Mouse (Mus musculus) heart, embryonic 14.5 days (tissue): Measurements from ENCODE around the gene Ncoa3. TPM values are rescaled to one million over a fixed set of nuclear protein-coding genes. Genes with fewer than 3 reads are reported as not detected.

Experiments
- ATAC-seq: fragments of 200-750 bp; cut with Nextera tagmentation; 2 replicates; pipeline ENCODE4 v1.8.0; 2017; ENCODE audit warnings: low read depth, moderate TSS enrichment; ENCODE audit not compliant: insufficient number of reproducible peaks, insufficient read depth, low FRiP score
- H3K27ac ChIP-seq, 2 experiments: fragments of 200-500 bp in 1 of 2; fragments of 300-500 bp in 1 of 2; sonication (generic) in 1 of 2; replicated peaks in 1 of 2; 2 replicates each; pipeline ENCODE4 v1.5.1; 2012 to 2014; ENCODE audit warnings: low read depth in 2 of 2, low read length in 2 of 2, control low read depth in 1 of 2, mild to moderate bottlenecking in 1 of 2, mixed read lengths in 1 of 2; ENCODE audit not compliant: control insufficient read depth in 1 of 2, insufficient read depth in 1 of 2
- H3K27me3 ChIP-seq: fragments of 300-500 bp; sonication (generic); 2 replicates; pipeline ENCODE4 v1.6.1; 2014; ENCODE audit warnings: mild to moderate bottlenecking, low read length, control low read depth; ENCODE audit not compliant: control insufficient read depth, insufficient read depth
- H3K36me3 ChIP-seq: fragments of 300-500 bp; sonication (generic); 2 replicates; pipeline ENCODE4 v1.6.1; 2014; ENCODE audit warnings: mild to moderate bottlenecking, control low read depth, low read length, mixed read lengths; ENCODE audit not compliant: control insufficient read depth, insufficient read depth
- H3K4me1 ChIP-seq, 2 experiments: fragments of 200-500 bp in 1 of 2; fragments of 300-500 bp in 1 of 2; sonication (generic) in 1 of 2; 2 replicates each; pipeline ENCODE4 v1.6.1; 2012 to 2014; ENCODE audit warnings: low read length in 2 of 2, control low read depth in 1 of 2, mixed read lengths in 1 of 2; ENCODE audit not compliant: control insufficient read depth in 2 of 2, insufficient read depth in 2 of 2
- H3K4me2 ChIP-seq: fragments of 300-500 bp; sonication (generic); 2 replicates; pipeline ENCODE4 v1.6.1; 2014; ENCODE audit warnings: mild to moderate bottlenecking, low read length
- H3K4me3 ChIP-seq, 2 experiments: fragments of 200-500 bp in 1 of 2; fragments of 300-500 bp in 1 of 2; sonication (generic) in 1 of 2; 2 replicates each; pipeline ENCODE4 v1.5.1; 2012 to 2014; ENCODE audit warnings: low read length in 2 of 2, mild to moderate bottlenecking in 2 of 2, control low read depth in 1 of 2, low read depth in 1 of 2, moderate library complexity in 1 of 2; ENCODE audit not compliant: control insufficient read depth in 1 of 2, insufficient read depth in 1 of 2
- H3K9ac ChIP-seq: fragments of 300-500 bp; sonication (generic); 2 replicates; pipeline ENCODE4 v1.6.1; 2014; ENCODE audit warnings: mild to moderate bottlenecking, low read length
- H3K9me3 ChIP-seq: fragments of 300-500 bp; sonication (generic); 2 replicates; pipeline ENCODE4 v1.6.1; 2016; ENCODE audit warnings: low read length, control low read depth; ENCODE audit not compliant: control insufficient read depth
- WGBS: fragments of 180-500 bp; shearing (Covaris S2); extraction: QIAGEN DNeasy Blood & Tissue Kit; methylation state at CpG from one replicate; pipeline ENCODE4 v1.1.7; 2014; 5-methylcytosine and 5-hydroxymethylcytosine counted together
- polyA plus RNA-seq: library from polyadenylated mRNA; unstranded; fragments of >200 nt; fragmentation: Nextera tagmentation; extraction: Ambion mirVana; gene quantifications from 2 replicates; pipeline ENCODE4 v1.2.1, GENCODE M21; 2014

The Ncoa3 gene
- polyA plus RNA-seq, 1 experiment from 2014 or later = 12.5 TPM

DNA sequence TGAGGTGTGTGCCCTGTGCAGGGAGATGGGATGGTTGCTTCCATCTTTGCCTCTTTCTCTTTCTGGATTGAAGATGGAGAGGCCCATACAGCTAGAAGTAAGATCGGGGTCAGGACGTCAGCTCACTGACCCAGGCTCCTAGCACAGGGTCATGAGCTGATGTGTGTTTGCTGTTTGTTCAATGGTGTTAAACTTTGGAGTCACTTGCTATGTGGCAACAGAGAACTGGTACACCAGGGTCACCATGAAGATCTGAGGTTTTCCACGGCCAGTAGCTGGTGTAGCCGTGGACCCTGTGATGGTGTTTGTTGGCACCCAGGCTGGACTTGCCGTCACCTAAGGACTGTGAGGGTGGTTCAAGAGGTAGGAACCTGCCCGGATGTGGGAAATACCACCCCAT, 100.0 kb downstream of the Ncoa3 start:
- no peaks in the 10 kb centered on the region for H3K9me3 ChIP-seq
- peaks cover 13 to 26% of the 10 kb centered on the region in 2 experiments for H3K4me1 ChIP-seq
- 91% methylated on average over 6 of the region's 6 CpGs for WGBS
- H3K9ac ChIP-seq = no peak overlapping the region
- H3K36me3 ChIP-seq = peaks cover 68% of the 10 kb centered on the region
- no peak overlapping the region for H3K27ac ChIP-seq
- no peak overlapping the region for H3K4me2 ChIP-seq
- H3K4me3 ChIP-seq = no peak overlapping the region
- no peaks in the 10 kb centered on the region for H3K27me3 ChIP-seq
- no peak for ATAC-seq

- no peak for ATAC-seq
- H3K4me2 ChIP-seq = no peak overlapping the region
- H3K27ac ChIP-seq = peak overlapping the region in 1 of 2 experiments; percentile 50; a peak in 2 of 4 replicates
- no peak overlapping the region for H3K9ac ChIP-seq
- 65% methylated on average over 6 of the region's 6 CpGs for WGBS
- H3K9me3 ChIP-seq = no peaks in the 10 kb centered on the region
- H3K36me3 ChIP-seq = peaks cover 49% of the 10 kb centered on the region
- H3K4me1 ChIP-seq = peaks cover 32 to 51% of the 10 kb centered on the region in 2 experiments
- no peak overlapping the region for H3K4me3 ChIP-seq
- no peaks in the 10 kb centered on the region for H3K27me3 ChIP-seq
Measured at GRCm38 (mm10) chr2:166096300-166096699, 103.9 kb downstream of the Ncoa3 start.

DNA sequence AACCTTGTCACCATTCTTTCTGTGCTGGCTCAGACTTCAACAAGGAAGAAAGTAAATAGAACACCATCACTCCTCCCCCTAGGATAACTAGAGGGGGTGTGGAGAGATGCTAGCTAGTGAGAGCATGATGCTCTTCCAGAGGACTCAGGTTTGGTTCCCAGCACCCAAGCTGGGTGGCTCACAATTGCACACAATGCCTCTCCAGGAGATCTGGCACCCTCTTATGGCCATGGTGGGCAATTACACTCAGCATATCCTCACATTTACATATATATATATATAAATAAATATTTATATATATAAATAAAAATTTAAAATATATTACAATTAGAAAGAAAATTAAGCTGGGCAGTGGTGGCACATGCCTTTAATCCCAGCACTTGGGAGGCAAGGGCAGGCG, 104.4 kb downstream of the Ncoa3 start:
- H3K9me3 ChIP-seq = no peaks in the 10 kb centered on the region
- peaks cover 44% of the 10 kb centered on the region for H3K36me3 ChIP-seq
- H3K9ac ChIP-seq = no peak overlapping the region
- peak overlapping the region in 1 of 2 experiments; percentile 50; a peak in 1 of 4 replicates for H3K27ac ChIP-seq
- H3K4me1 ChIP-seq = peaks cover 34 to 56% of the 10 kb centered on the region in 2 experiments
- WGBS = 92% methylated on average over 1 of the region's 1 CpGs
- H3K4me3 ChIP-seq = no peak overlapping the region
- no peak for ATAC-seq
- H3K27me3 ChIP-seq = no peaks in the 10 kb centered on the region
- H3K4me2 ChIP-seq = no peak overlapping the region

GRCm38 (mm10) chr2:166097443-166098291, 105.2 kb downstream of the Ncoa3 start:
- Histone ChIP-seq H3K4me3 (no peak overlapping the region), H3K4me1 (peaks cover 35 to 64% of the 10 kb centered on the region in 2 experiments), H3K9me3 (no peaks in the 10 kb centered on the region), H3K27ac (peak overlapping the region; percentile 1 to 30), H3K27me3 (no peaks in the 10 kb centered on the region), H3K4me2 (no peak overlapping the region), H3K36me3 (peaks cover 36% of the 10 kb centered on the region), H3K9ac (peak overlapping the region; percentile 2; the same call in 1 of the 2 replicates)
- whole genome bisulfite sequencing = 64% methylated on average over 18 of the region's 18 CpGs
- no peak for ATAC-seq

DNA sequence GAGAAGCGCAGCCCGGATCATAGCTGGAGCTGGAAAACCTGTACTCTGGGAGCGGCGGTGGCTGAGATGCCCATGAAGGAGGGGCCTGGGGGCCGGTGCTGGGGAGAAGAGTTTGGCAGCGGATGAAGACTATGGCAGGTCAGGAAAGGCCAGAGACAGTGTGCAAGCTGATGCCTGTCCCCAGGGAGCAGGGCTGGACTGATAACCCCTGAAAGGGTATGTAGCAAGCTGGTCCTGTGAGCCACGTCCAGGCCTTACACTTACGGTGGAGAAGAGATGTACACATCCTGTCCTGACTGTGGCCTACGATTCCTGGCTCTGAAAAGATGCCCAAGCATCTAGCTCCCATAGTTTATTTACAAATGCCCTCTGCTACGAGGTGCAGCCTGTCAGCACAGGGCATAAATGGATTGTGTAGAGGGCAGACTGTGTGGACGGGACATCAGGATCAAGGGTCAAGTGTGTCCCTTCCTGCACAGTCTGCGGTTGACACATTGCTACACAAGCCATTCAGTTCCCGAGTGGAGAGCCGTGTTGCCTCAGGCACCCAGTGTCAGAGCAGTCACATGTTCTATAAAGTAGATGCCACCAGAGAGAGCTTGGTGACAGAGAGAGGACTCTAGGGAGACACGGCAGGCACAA, 106.0 kb downstream of the Ncoa3 start:
- WGBS = 42% methylated on average over 15 of the region's 15 CpGs
- peak overlapping the region; percentile 2; the same call in 1 of the 2 replicates for H3K9ac ChIP-seq
- no peaks in the 10 kb centered on the region for H3K27me3 ChIP-seq
- no peaks in the 10 kb centered on the region for H3K9me3 ChIP-seq
- peaks cover 40 to 72% of the 10 kb centered on the region in 2 experiments for H3K4me1 ChIP-seq
- H3K36me3 ChIP-seq = peaks cover 29% of the 10 kb centered on the region
- H3K4me3 ChIP-seq = no peak overlapping the region
- no peak overlapping the region for H3K4me2 ChIP-seq
- no peak for ATAC-seq
- H3K27ac ChIP-seq = peak overlapping the region; percentile 1 to 30

- peaks cover 47 to 88% of the 10 kb centered on the region in 2 experiments for H3K4me1 ChIP-seq
- no peaks in the 10 kb centered on the region for H3K27me3 ChIP-seq
- no peak overlapping the region for H3K4me3 ChIP-seq
- peaks cover 19% of the 10 kb centered on the region for H3K36me3 ChIP-seq
- no peaks in the 10 kb centered on the region for H3K9me3 ChIP-seq
- ATAC-seq = peak; percentile 41; the same call in 1 of the 2 replicates
- 0 out of 2 replicates have a peak overlapping the region, but pooled peaks have one; percentile 1 for H3K4me2 ChIP-seq
- H3K27ac ChIP-seq = peak overlapping the region; percentile 73 to 76
- 48% methylated on average over 21 of the region's 21 CpGs for WGBS
- peak overlapping the region; percentile 5; the same call in 1 of the 2 replicates for H3K9ac ChIP-seq
Measured at GRCm38 (mm10) chr2:166100309-166101262, 108.2 kb downstream of the Ncoa3 start.

DNA sequence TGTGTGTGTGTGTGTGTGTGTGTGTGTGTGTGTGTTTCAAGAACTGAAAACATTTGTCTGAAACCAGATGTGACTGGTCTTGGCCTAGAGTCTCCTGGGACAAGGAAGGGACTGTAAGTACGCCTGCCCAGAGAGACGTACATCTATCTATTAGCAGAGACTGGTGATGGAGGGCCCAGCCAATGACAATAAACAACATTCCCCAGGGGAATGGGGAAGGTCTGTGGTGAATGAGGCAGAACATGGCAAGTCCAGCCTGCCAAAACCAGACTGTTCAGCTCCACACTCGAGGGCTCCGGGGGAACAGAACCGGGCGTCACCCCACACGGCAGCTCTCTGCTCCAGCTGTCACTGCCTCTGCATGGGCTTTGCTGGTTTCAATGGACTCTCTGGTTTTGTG, 110.5 kb downstream of the Ncoa3 start:
- peak overlapping the region; percentile 23; the same call in 1 of the 2 replicates for H3K9ac ChIP-seq

More for the DNA sequence above, 110.5 kb downstream of the Ncoa3 start:
- Histone ChIP-seq H3K4me2 (no peak overlapping the region), H3K4me3 (no peak overlapping the region), H3K27ac (no peak overlapping the region), H3K4me1 (peaks cover 48 to 82% of the 10 kb centered on the region in 2 experiments), H3K9me3 (no peaks in the 10 kb centered on the region), H3K27me3 (no peaks in the 10 kb centered on the region), H3K36me3 (peaks cover 21% of the 10 kb centered on the region)
- 77% methylated on average over 7 of the region's 7 CpGs for WGBS
- no peak for ATAC-seq
